Mouse (Mus musculus): ENCODE data around the gene Olfr750. TPM values are rescaled to one million over a fixed set of nuclear protein-coding genes. Genes with fewer than 3 reads are reported as not detected.
A peak's percentile ranks its signal among the peaks of the same experiment; 100 is the strongest.

Olfr750 gene
- total RNA-seq, 2 experiments from 2014 or later: not detected

DNA sequence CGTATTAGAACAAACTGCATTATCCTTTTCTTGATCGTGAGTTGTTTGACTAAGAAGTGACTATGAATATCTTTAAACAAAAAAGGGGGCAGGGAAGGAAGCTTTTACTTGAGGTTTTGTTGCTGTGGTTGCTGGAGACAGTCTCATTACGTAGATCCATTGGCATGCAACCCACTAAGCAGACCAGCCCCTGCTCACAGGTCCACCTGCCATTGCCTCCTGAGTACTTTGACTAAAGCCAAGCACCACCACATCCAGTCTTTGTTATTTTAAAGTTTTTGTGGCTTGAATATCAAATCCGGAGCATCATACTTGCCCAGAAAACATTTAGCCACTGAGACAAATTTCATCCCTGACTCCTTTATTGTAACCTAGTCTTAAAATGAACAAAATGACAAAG is 38.0 kb downstream of the Olfr750 start:
- ATAC-seq (replicated peaks; ENCODE audit: low FRiP score, poor library complexity, severe bottlenecking): no peak

DNA sequence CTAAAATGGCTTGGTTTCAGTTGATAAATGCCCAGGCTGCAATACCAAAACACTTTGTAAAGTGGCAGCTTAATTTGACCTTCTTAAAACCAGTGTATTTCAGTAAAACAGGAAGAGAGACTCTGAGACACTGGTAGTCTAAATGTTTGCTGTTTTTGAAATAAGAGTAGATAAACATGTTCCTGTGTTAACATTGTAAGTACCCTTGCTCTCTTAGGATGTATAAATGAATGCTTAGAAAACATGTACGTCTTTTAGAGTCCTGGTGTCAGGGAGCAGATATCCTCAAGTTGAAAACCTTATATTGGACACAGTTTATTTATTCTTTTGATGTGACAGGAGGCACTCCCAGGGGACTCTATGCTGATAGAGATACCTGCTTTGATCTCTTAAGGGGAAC is 39.0 kb downstream of the Olfr750 start:
- ATAC-seq (replicated peaks; ENCODE audit: low FRiP score, poor library complexity, severe bottlenecking): no peak

DNA sequence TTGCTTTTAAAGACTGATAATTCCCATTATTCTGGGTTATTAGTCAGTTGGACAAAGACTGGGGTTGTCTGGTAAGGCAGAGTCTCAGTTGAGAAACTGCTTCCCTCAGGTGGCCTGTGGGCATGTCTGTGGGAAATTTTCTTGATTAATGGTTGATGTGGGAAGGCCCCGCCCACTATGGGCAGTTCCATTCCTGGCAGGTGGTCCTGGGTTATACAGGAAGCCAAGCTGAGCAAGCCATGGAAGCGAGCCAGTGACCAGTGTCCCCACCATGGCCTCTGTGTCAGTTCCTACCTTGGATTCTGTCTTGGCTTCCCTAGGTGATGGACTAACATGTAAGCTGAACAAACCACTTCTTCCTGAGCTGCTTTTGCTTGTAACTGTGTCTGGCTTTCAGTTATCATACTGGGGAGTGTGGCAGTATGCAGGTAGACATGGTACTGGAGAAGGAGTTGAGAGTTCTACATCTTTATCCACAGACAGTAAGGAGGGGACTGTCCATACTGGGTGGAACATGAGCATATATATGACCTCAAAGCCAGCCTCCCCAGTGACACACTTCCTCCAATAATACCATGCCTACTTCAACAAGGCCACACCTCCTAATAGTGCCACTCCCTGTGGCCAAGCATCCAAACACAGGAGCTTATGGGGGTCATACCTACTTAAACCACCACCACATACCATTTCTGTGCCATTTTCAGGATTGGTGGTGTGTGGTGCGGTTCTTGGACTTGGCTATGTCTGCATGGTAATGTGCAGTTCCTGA is 46.7 kb downstream of the Olfr750 start:
- ATAC-seq (replicated peaks; ENCODE audit: low FRiP score, poor library complexity, severe bottlenecking): no peak

DNA sequence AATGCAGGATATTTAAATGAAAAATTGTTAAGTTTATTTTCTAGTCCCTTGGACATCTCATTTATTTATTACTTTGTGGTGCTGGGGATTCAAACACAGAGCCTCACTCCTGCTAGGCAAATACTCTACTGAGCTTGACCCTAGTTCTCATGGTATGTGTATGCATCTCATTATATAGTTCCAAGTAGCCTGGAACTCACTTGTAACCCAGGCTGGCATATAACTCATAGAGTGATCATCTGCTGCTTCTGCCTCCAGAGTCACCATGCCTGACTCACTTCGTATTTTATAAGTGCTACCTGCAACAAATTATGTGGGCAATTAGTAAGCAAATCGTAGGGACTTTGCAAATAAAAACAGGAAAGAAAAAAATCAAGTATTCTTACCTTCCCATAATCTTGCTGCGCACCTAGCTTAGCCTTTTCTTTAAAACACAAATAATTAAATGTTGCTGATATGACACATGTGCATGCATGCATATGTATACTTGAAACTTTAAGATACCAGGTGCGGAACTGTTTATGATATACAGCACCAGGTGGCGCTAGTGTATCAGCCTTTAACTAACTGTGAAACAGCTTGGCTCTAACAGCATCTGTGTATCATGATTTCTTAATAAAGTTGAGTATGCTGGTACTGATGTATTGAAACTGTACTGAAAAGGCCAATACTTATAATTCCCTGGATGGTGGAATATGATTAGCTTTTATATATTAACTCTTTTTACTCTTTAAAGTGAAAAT is 47.7 kb downstream of the Olfr750 start:
- ATAC-seq (replicated peaks; ENCODE audit: low FRiP score, poor library complexity, severe bottlenecking): peak; percentile 88

DNA sequence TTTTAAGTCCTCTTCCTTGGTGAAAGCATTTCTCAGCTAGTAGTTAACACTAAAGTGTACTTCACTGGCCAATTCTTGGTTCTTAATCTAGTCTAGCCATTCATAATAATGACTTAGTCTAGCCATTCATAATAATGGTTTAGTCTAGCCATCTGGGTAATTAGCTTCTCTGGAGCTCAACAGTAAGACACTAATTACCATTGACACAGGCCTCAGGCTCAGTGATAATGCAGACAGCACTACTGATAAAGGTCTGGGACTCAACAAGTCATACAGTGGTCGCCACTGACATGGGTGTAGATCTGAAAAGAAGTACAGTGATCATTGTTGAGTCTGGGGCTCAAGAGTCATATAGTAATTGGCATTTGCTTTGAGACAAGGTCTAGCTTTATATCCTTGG is 49.4 kb downstream of the Olfr750 start:
- no peak for ATAC-seq (replicated peaks; ENCODE audit: low FRiP score, poor library complexity, severe bottlenecking)

DNA sequence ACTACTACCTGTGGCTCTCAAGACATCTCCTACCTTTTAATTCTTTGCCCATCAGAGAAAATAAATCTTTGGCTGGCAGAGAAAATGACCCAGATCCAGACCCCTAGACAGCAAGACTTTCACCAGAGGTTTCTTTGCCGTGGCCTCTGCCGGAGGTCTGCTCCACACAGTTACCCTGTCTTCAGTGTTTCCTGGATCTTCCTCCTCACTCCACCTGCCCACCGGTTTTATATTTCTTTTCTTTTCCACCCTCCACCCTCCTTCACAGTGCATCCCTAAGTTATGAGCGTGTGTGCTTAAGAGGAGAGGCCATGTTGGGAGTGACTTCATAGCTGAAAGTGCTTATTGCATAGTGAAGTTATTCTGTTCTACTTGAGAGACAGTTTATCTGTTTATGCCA is 50.8 kb downstream of the Olfr750 start:
- no peak for ATAC-seq (replicated peaks; ENCODE audit: low FRiP score, poor library complexity, severe bottlenecking)

DNA sequence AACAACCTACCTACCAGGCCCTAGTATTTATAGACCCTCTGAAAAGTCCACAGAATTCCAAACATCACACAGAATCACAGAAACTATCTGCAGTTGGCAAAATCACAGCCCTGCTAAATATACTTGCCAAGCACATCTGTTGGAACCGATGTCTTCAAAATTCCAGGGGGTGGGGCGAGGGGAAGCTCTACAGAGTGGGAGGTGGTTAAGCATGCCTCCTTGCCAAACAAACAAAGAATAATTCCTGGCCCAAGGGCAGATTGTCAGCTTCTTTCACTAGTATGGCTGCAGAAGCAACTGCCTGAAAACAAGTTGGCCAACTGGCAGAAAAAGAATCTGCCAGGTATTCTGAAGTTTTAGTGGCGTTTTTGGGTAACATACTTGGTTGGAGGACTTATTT is 57.0 kb downstream of the Olfr750 start:
- ATAC-seq (replicated peaks; ENCODE audit: low FRiP score, poor library complexity, severe bottlenecking): no peak

Other genes with a start within 250 kb of the Olfr750 start
- gene Tep1, start 203.9 kb downstream of the Olfr750 start, total RNA-seq (2015; ENCODE audit: low replicate concordance): 9.0 and 13.4 TPM in 2 replicates
- gene Tep1, start 203.9 kb downstream of the Olfr750 start, total RNA-seq (2017; ENCODE audit: low replicate concordance): 5.3 and 18.3 TPM in 2 replicates
- not detected in 2 replicates for gene Klhl33, start 176.9 kb downstream of the Olfr750 start, total RNA-seq (2015; ENCODE audit: low replicate concordance)
- 0.14 TPM in 1 of 2 replicates, not detected in the other for gene Klhl33, start 176.9 kb downstream of the Olfr750 start, total RNA-seq (2017; ENCODE audit: low replicate concordance)
- gene Osgep, start 149.5 kb downstream of the Olfr750 start, total RNA-seq (2015; ENCODE audit: low replicate concordance): 6.5 and 19.2 TPM in 2 replicates
- 13.0 and 13.4 TPM in 2 replicates for gene Osgep, start 149.5 kb downstream of the Olfr750 start, total RNA-seq (2017; ENCODE audit: low replicate concordance)
- gene Apex1, start 149.5 kb downstream of the Olfr750 start, total RNA-seq (2015; ENCODE audit: low replicate concordance): 21.9 and 26.3 TPM in 2 replicates
- 12.3 and 13.4 TPM in 2 replicates for gene Apex1, start 149.5 kb downstream of the Olfr750 start, total RNA-seq (2017; ENCODE audit: low replicate concordance)
- 19.6 and 22.3 TPM in 2 replicates for gene Pip4p1, start 143.6 kb downstream of the Olfr750 start, total RNA-seq (2015; ENCODE audit: low replicate concordance)
- gene Pip4p1, start 143.6 kb downstream of the Olfr750 start, total RNA-seq (2017; ENCODE audit: low replicate concordance): 18.0 and 21.5 TPM in 2 replicates
- gene Pnp, start 143.4 kb downstream of the Olfr750 start, total RNA-seq (2015; ENCODE audit: low replicate concordance): 357 and 415 TPM in 2 replicates
- gene Pnp, start 143.4 kb downstream of the Olfr750 start, total RNA-seq (2017; ENCODE audit: low replicate concordance): 529 and 542 TPM in 2 replicates
- not detected in 2 replicates for gene Gm49342, start 129.9 kb downstream of the Olfr750 start, total RNA-seq (2015; ENCODE audit: low replicate concordance)
- not detected in 2 replicates for gene Gm49342, start 129.9 kb downstream of the Olfr750 start, total RNA-seq (2017; ENCODE audit: low replicate concordance)
- gene Pnp2, start 118.4 kb downstream of the Olfr750 start, total RNA-seq (2015; ENCODE audit: low replicate concordance): 161 and 174 TPM in 2 replicates
- 56.1 and 122 TPM in 2 replicates for gene Pnp2, start 118.4 kb downstream of the Olfr750 start, total RNA-seq (2017; ENCODE audit: low replicate concordance)
- gene Rnase10, start 66.7 kb downstream of the Olfr750 start, total RNA-seq (2015; ENCODE audit: low replicate concordance): 1.3 TPM in 1 of 2 replicates, not detected in the other
- 0.85 TPM in 1 of 2 replicates, not detected in the other for gene Rnase10, start 66.7 kb downstream of the Olfr750 start, total RNA-seq (2017; ENCODE audit: low replicate concordance)
- not detected in 2 replicates for gene Rnase9, start 32.6 kb downstream of the Olfr750 start, total RNA-seq (2015; ENCODE audit: low replicate concordance)
- not detected in 2 replicates for gene Rnase9, start 32.6 kb downstream of the Olfr750 start, total RNA-seq (2017; ENCODE audit: low replicate concordance)
- not detected in 2 replicates for gene Rnase11, start 24.3 kb downstream of the Olfr750 start, total RNA-seq (2015; ENCODE audit: low replicate concordance)
- not detected in 2 replicates for gene Rnase11, start 24.3 kb downstream of the Olfr750 start, total RNA-seq (2017; ENCODE audit: low replicate concordance)
- 5.4 TPM in 1 of 2 replicates, not detected in the other for gene Rnase12, start 16.8 kb downstream of the Olfr750 start, total RNA-seq (2015; ENCODE audit: low replicate concordance)
- 3.1 TPM in 1 of 2 replicates, not detected in the other for gene Rnase12, start 16.8 kb downstream of the Olfr750 start, total RNA-seq (2017; ENCODE audit: low replicate concordance)
- 7.5 and 20.6 TPM in 2 replicates for gene Rnase4, start 16.6 kb upstream of the Olfr750 start, total RNA-seq (2015; ENCODE audit: low replicate concordance)
- gene Rnase4, start 16.6 kb upstream of the Olfr750 start, total RNA-seq (2017; ENCODE audit: low replicate concordance): 5.6 and 7.5 TPM in 2 replicates
- 1.9 TPM in 1 of 2 replicates, not detected in the other for gene Ang, start 16.7 kb upstream of the Olfr750 start, total RNA-seq (2015; ENCODE audit: low replicate concordance)
- 1.3 TPM in 1 of 2 replicates, not detected in the other for gene Ang, start 16.7 kb upstream of the Olfr750 start, total RNA-seq (2017; ENCODE audit: low replicate concordance)
- not detected in 2 replicates for gene Eddm3b, start 40.0 kb upstream of the Olfr750 start, total RNA-seq (2015; ENCODE audit: low replicate concordance)
- gene Eddm3b, start 40.0 kb upstream of the Olfr750 start, total RNA-seq (2017; ENCODE audit: low replicate concordance): not detected in 2 replicates
- gene Rnase6, start 49.5 kb upstream of the Olfr750 start, total RNA-seq (2015; ENCODE audit: low replicate concordance): 8.1 and 47.2 TPM in 2 replicates
- gene Rnase6, start 49.5 kb upstream of the Olfr750 start, total RNA-seq (2017; ENCODE audit: low replicate concordance): 9.5 and 15.7 TPM in 2 replicates
- gene Rnase1, start 72.3 kb upstream of the Olfr750 start, total RNA-seq (2015; ENCODE audit: low replicate concordance): 2.1 TPM in 1 of 2 replicates, not detected in the other
- not detected in 2 replicates for gene Rnase1, start 72.3 kb upstream of the Olfr750 start, total RNA-seq (2017; ENCODE audit: low replicate concordance)
- not detected in 2 replicates for gene Rnase2b, start 87.8 kb upstream of the Olfr750 start, total RNA-seq (2015; ENCODE audit: low replicate concordance)
- 1.3 TPM in 1 of 2 replicates, not detected in the other for gene Rnase2b, start 87.8 kb upstream of the Olfr750 start, total RNA-seq (2017; ENCODE audit: low replicate concordance)
- gene Ang2, start 124.7 kb upstream of the Olfr750 start, total RNA-seq (2015; ENCODE audit: low replicate concordance): not detected in 2 replicates
- gene Ang2, start 124.7 kb upstream of the Olfr750 start, total RNA-seq (2017; ENCODE audit: low replicate concordance): not detected in 2 replicates
- gene Ear14, start 129.0 kb upstream of the Olfr750 start, total RNA-seq (2015; ENCODE audit: low replicate concordance): not detected in 2 replicates
- not detected in 2 replicates for gene Ear14, start 129.0 kb upstream of the Olfr750 start, total RNA-seq (2017; ENCODE audit: low replicate concordance)
- 1.3 TPM in 1 of 2 replicates, not detected in the other for gene Rnase2a, start 181.7 kb upstream of the Olfr750 start, total RNA-seq (2015; ENCODE audit: low replicate concordance)
- not detected in 2 replicates for gene Rnase2a, start 181.7 kb upstream of the Olfr750 start, total RNA-seq (2017; ENCODE audit: low replicate concordance)